In the genomic region with DNA sequence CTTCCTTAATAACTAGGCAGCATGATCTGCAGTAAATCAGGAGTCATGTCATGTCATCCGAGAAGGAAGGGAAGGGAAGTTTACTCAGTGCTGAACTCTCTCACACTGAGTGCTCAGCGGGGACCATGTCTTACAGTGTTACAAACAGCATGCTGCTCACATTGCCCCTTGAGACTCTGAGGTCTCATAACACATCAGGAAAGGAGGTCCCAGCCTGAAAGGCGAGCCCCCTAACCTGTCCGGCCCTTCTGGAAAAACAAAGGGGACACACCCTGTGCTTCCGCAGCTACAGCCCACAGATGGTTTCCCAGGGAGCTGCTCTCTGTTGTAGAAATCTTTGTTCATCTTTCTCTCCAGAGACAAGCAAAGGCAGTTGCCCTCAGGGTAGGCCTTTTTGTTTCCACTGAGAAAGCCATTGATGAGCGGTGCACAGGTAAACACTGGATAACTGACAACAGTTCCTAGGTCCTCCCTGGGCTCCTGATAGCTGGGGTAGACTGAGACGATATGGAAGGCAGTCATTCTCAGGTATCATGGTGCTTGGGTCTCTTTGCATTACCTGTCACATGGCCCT, we compare ENCODE assay signal across 23 mouse cellular contexts.
DNase-seq lines count a peak whose midpoint lies in the region; ATAC-seq lines count a peak whose summit lies in the region.
"Had no signal": no experiment of that assay in that cellular context is flagged by ENCODE, and none has a peak within 500 bp of the region (broad histone marks: within the 10 kb centered on the region; RNA-seq: fewer than 3 reads in every experiment).

No protein-coding gene starts in this region.

- no peak overlapping the region for H3K4me3 ChIP-seq in kidney, embryonic 16.5 days (ENCODE audit: low read length)
- H3K4me3 ChIP-seq in embryonic facial prominence, embryonic 14.5 days (ENCODE audit: low read depth, low read length): no peak overlapping the region
- H3K4me3 ChIP-seq: forebrain, embryonic 12.5 days; gastrocnemius, adult 2 months; heart, embryonic 13.5 days; hindbrain, embryonic 13.5 days had no signal

- DNase-seq in heart, adult 11 months: peak; percentile 78
- no peak for DNase-seq in heart, postnatal 14 days
- DNase-seq in kidney, adult 9 months: no peak
- DNase-seq in R1 (ENCODE audit: low read depth, low spot score): peak; percentile 75
- DNase-seq in embryonic facial prominence, embryonic 14.5 days (ENCODE audit: low spot score): no peak
- no peak for DNase-seq in gastrocnemius, adult 18-20 months (ENCODE audit: low spot score)
- DNase-seq: adrenal gland, adult 2 months; adrenal gland, postnatal 25 days; B cell, adult 2 months; cerebellum, adult 2 months; cerebellum, postnatal 10 days; gastrocnemius, adult 2 months; gastrocnemius, postnatal 25 days; heart, postnatal 4 days had no signal

- peaks cover 14% of the 10 kb centered on the region; the same call in 1 of the 2 replicates for H3K4me1 ChIP-seq in kidney, embryonic 16.5 days (ENCODE audit: insufficient read depth, low read length)
- peaks cover 11% of the 10 kb centered on the region; the same call in 1 of the 2 replicates for H3K4me1 ChIP-seq in embryonic facial prominence, embryonic 14.5 days (ENCODE audit: control insufficient read depth, insufficient read depth, low read length)
- H3K4me1 ChIP-seq: heart, embryonic 13.5 days had no signal

- intact Hi-C loops in heart, postnatal 14 days (cut with DNase I): no loop called here

- no peak overlapping the region for H3K9ac ChIP-seq in kidney, embryonic 16.5 days (replicated peaks; ENCODE audit: low read length)
- no peak overlapping the region for H3K9ac ChIP-seq in embryonic facial prominence, embryonic 14.5 days (ENCODE audit: low read depth, low read length)
- H3K9ac ChIP-seq: forebrain, embryonic 12.5 days; heart, embryonic 13.5 days; hindbrain, embryonic 13.5 days had no signal

- H3K4me2 ChIP-seq in kidney, embryonic 16.5 days (replicated peaks; ENCODE audit: low read depth, low read length): no peak overlapping the region
- H3K4me2 ChIP-seq in embryonic facial prominence, embryonic 14.5 days (ENCODE audit: low read depth, low read length): no peak overlapping the region
- H3K4me2 ChIP-seq: forebrain, embryonic 12.5 days; heart, embryonic 13.5 days; hindbrain, embryonic 13.5 days had no signal

- no peak overlapping the region for H3K27ac ChIP-seq in kidney, embryonic 16.5 days (ENCODE audit: low read length)
- H3K27ac ChIP-seq in embryonic facial prominence, embryonic 14.5 days (replicated peaks; ENCODE audit: low read depth, low read length): no peak overlapping the region
- H3K27ac ChIP-seq: forebrain, embryonic 12.5 days; gastrocnemius, adult 2 months; heart, embryonic 13.5 days; hindbrain, embryonic 13.5 days had no signal

- H3K27me3 ChIP-seq in kidney, embryonic 16.5 days (ENCODE audit: insufficient read depth, low read length): no peaks in the 10 kb centered on the region
- H3K27me3 ChIP-seq in embryonic facial prominence, embryonic 14.5 days (replicated peaks; ENCODE audit: control insufficient read depth, insufficient read depth, low read length): no peaks in the 10 kb centered on the region
- H3K27me3 ChIP-seq: forebrain, embryonic 12.5 days; heart, embryonic 13.5 days; hindbrain, embryonic 13.5 days had no signal

- no peaks in the 10 kb centered on the region for H3K9me3 ChIP-seq in kidney, embryonic 16.5 days (ENCODE audit: low read length)
- no peaks in the 10 kb centered on the region for H3K9me3 ChIP-seq in embryonic facial prominence, embryonic 14.5 days (ENCODE audit: control insufficient read depth, low read length)
- H3K9me3 ChIP-seq: forebrain, embryonic 12.5 days; G1E; heart, embryonic 13.5 days; hindbrain, embryonic 13.5 days had no signal

- ATAC-seq in kidney, embryonic 16.5 days (ENCODE audit: low FRiP score, low TSS enrichment): 0 out of 2 replicates have a peak, but pooled peaks have one; percentile 17
- peak; percentile 53; the same call in 1 of the 2 replicates for ATAC-seq in embryonic facial prominence, embryonic 14.5 days (ENCODE audit: low read depth)
- ATAC-seq in megakaryocyte progenitor cell, adult 5-6 weeks (replicated peaks; ENCODE audit: poor library complexity): no peak
- ATAC-seq: CD4-positive, CD25-positive, alpha-beta regulatory T cell, adult 4 months; forebrain, embryonic 16.5 days; intestine, embryonic 16.5 days had no signal

- WGBS in kidney, embryonic 16.5 days: 40% methylated on average over 7 of the region's 7 CpGs
- 49% methylated on average over 7 of the region's 7 CpGs for WGBS in embryonic facial prominence, embryonic 14.5 days

- no peaks in the 10 kb centered on the region for H3K36me3 ChIP-seq in kidney, embryonic 16.5 days (ENCODE audit: insufficient read depth, low read length)
- no peaks in the 10 kb centered on the region for H3K36me3 ChIP-seq in embryonic facial prominence, embryonic 14.5 days (ENCODE audit: control insufficient read depth, insufficient read depth, low read length)
- H3K36me3 ChIP-seq: forebrain, embryonic 12.5 days; G1E; heart, embryonic 13.5 days; hindbrain, embryonic 13.5 days had no signal

Comparison
In these comparisons a context has a peak if more than half of its experiments do, and no peak if none do; other contexts are left out.
1. DNase-seq: peak in heart, adult 11 months (single experiment) and R1 (single experiment); none in heart, postnatal 14 days (0 of 2), kidney, adult 9 months (single experiment), embryonic facial prominence, embryonic 14.5 days (single experiment) and gastrocnemius, adult 18-20 months (single experiment).